Mouse (Mus musculus): ENCODE measurements around the gene Neil3. TPM values are rescaled to one million over a fixed set of nuclear protein-coding genes. Genes with fewer than 3 reads are reported as not detected.

Neil3 gene
- total and polyA plus RNA-seq, 3 experiments = 3.9 to 8.6 TPM; not detected in 1

GRCm38 (mm10) chr8:53603672-53604071, 35.2 kb downstream of the Neil3 start:
- no peak for TF ChIP-seq HCFC1 (IDR thresholded peaks at IDR 0.05; ENCODE audit: low read depth, low read length)
- Histone ChIP-seq H3K36me3 (ENCODE audit: control insufficient read depth in 1 of 2, insufficient read depth in 2 of 2, low read length in 2 of 2) (peaks cover 0 to 9% of the 10 kb centered on the region in 2 experiments; a peak in 2 of 4 replicates), H3K4me3 (ENCODE audit: control insufficient read depth in 1 of 2, insufficient read depth in 1 of 2, low read depth in 2 of 2, low read length in 2 of 2) (no peak overlapping the region), H3K27ac (ENCODE audit: control insufficient read depth, low read depth, low read length) (no peak overlapping the region), H3K27me3 (ENCODE audit: control insufficient read depth in 1 of 2, insufficient read depth in 2 of 2, low read length in 2 of 2) (no peaks in the 10 kb centered on the region), H3K4me1 (ENCODE audit: control insufficient read depth in 1 of 2, insufficient read depth in 2 of 2, low read length in 2 of 2) (peaks cover 0 to 4% of the 10 kb centered on the region in 2 experiments; a peak in 1 of 4 replicates), H3K9me3 (replicated peaks; ENCODE audit: insufficient read depth, low read length) (no peaks in the 10 kb centered on the region), H3K9ac (ENCODE audit: control insufficient read depth, low read depth, low read length, poor library complexity, severe bottlenecking) (no peak overlapping the region), H3K79me2 (ENCODE audit: control insufficient read depth, insufficient read depth, low read length, poor library complexity) (no peaks in the 10 kb centered on the region)
- no peak for DNase-seq (ENCODE audit: low read depth, low spot score)

- Histone ChIP-seq H3K4me3 (ENCODE audit: control insufficient read depth in 1 of 2, insufficient read depth in 1 of 2, low read depth in 2 of 2, low read length in 2 of 2) (no peak overlapping the region), H3K27me3 (ENCODE audit: control insufficient read depth in 1 of 2, insufficient read depth in 2 of 2, low read length in 2 of 2) (no peaks in the 10 kb centered on the region), H3K79me2 (ENCODE audit: control insufficient read depth, insufficient read depth, low read length, poor library complexity) (no peaks in the 10 kb centered on the region), H3K36me3 (ENCODE audit: control insufficient read depth in 1 of 2, insufficient read depth in 2 of 2, low read length in 2 of 2) (peaks cover 0 to 9% of the 10 kb centered on the region in 2 experiments; a peak in 2 of 4 replicates), H3K9me3 (replicated peaks; ENCODE audit: insufficient read depth, low read length) (no peaks in the 10 kb centered on the region), H3K27ac (ENCODE audit: control insufficient read depth, low read depth, low read length) (no peak overlapping the region), H3K4me1 (ENCODE audit: control insufficient read depth in 1 of 2, insufficient read depth in 2 of 2, low read length in 2 of 2) (peaks cover 0 to 4% of the 10 kb centered on the region in 2 experiments; a peak in 1 of 4 replicates), H3K9ac (ENCODE audit: control insufficient read depth, low read depth, low read length, poor library complexity, severe bottlenecking) (no peak overlapping the region)
- TF ChIP-seq MEF2A (IDR thresholded peaks at IDR 0.05; ENCODE audit: extremely low read depth, insufficient replicate concordance, low read depth, low read length, poor library complexity, severe bottlenecking) = no peak
- TF ChIP-seq GABPA (IDR thresholded peaks at IDR 0.05; ENCODE audit: low read depth, low read length) = no peak
- TF ChIP-seq MYB (IDR thresholded peaks at IDR 0.05; ENCODE audit: low read depth, low read length) = no peak
- no peak for TF ChIP-seq POLR2AphosphoS2 (IDR thresholded peaks at IDR 0.05; ENCODE audit: low read length)
- no peak for TF ChIP-seq ZC3H11A (IDR thresholded peaks at IDR 0.05; ENCODE audit: low read depth, low read length)
- no peak for DNase-seq (ENCODE audit: low read depth, low spot score)
Measured at GRCm38 (mm10) chr8:53600826-53601225, 38.0 kb downstream of the Neil3 start.

DNA sequence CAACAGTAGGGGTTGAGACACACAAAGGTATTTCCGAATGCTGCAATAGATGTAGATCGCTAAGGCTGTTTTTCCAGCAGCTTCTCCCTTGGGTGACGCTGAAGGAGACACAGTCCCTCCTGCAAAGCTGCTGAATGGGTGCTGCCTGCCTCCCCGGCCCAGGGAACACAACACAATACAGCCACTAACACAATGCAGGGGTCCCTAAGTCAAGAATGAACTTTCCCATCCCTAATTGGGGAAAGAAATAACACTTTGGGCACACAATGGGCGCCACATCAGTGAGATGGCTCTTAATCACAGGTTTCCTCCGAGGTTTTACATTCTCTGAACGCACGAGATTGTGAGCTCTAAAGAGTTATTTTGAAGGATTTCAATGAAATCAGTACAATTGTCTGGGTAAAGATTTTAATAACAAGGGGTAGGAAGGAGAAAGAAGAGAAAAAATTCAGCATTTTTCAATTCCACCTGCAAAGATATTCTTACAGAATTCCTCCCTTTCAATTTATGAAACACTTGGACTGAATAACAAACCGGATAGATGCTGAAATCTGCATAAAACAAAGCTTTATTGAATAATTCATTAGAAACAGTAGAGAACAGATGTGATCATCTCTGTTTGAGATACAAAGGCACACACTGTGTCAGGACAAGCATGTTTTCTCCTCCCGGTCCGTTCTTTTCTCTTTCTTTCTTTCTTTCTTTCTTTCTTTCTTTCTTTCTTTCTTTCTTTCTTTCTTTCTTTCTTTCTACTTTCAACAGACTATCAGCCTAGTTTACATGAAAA, 38.6 kb downstream of the Neil3 start:
- TF ChIP-seq POLR2A (IDR thresholded peaks at IDR 0.05; ENCODE audit: control insufficient read depth in 1 of 2, insufficient read depth in 1 of 2, low read depth in 1 of 2, low read length in 2 of 2, poor library complexity in 1 of 2) = no peak
- TF ChIP-seq POLR2AphosphoS2 (IDR thresholded peaks at IDR 0.05; ENCODE audit: low read length) = no peak
- no peak for TF ChIP-seq TCF12 (IDR thresholded peaks at IDR 0.05; ENCODE audit: low read depth, low read length)
- no peak for TF ChIP-seq MEF2A (IDR thresholded peaks at IDR 0.05; ENCODE audit: extremely low read depth, insufficient replicate concordance, low read depth, low read length, poor library complexity, severe bottlenecking)
- no peak for TF ChIP-seq USF2 (IDR thresholded peaks at IDR 0.05; ENCODE audit: borderline replicate concordance in 1 of 2, insufficient read depth in 1 of 2, low read depth in 1 of 2, low read length in 2 of 2)
- no peak for TF ChIP-seq ZC3H11A (IDR thresholded peaks at IDR 0.05; ENCODE audit: low read depth, low read length)
- TF ChIP-seq ZMIZ1 (IDR thresholded peaks at IDR 0.05; ENCODE audit: low read depth, low read length) = no peak
- no peak for TF ChIP-seq NRF1 (IDR thresholded peaks at IDR 0.05; ENCODE audit: insufficient read depth, low read depth, low read length, poor library complexity, severe bottlenecking)
- TF ChIP-seq GATA1 (IDR thresholded peaks at IDR 0.05; ENCODE audit: low read depth, low read length) = no peak
- TF ChIP-seq USF1 (IDR thresholded peaks at IDR 0.05; ENCODE audit: low read depth, low read length) = no peak
- Histone ChIP-seq H3K36me3 (ENCODE audit: control insufficient read depth in 1 of 2, insufficient read depth in 2 of 2, low read length in 2 of 2) (peaks cover 0 to 4% of the 10 kb centered on the region in 2 experiments; a peak in 2 of 4 replicates), H3K9me3 (replicated peaks; ENCODE audit: insufficient read depth, low read length) (no peaks in the 10 kb centered on the region)

More for the DNA sequence above, 38.6 kb downstream of the Neil3 start:
- Histone ChIP-seq H3K4me3 (ENCODE audit: control insufficient read depth in 1 of 2, insufficient read depth in 1 of 2, low read depth in 2 of 2, low read length in 2 of 2) (no peak overlapping the region), H3K27me3 (ENCODE audit: control insufficient read depth in 1 of 2, insufficient read depth in 2 of 2, low read length in 2 of 2) (no peaks in the 10 kb centered on the region), H3K4me1 (ENCODE audit: control insufficient read depth in 1 of 2, insufficient read depth in 2 of 2, low read length in 2 of 2) (peaks cover 0 to 4% of the 10 kb centered on the region in 2 experiments; a peak in 1 of 4 replicates), H3K9ac (ENCODE audit: control insufficient read depth, low read depth, low read length, poor library complexity, severe bottlenecking) (no peak overlapping the region), H3K79me2 (ENCODE audit: control insufficient read depth, insufficient read depth, low read length, poor library complexity) (no peaks in the 10 kb centered on the region), H3K27ac (ENCODE audit: control insufficient read depth, low read depth, low read length) (no peak overlapping the region)
- DNase-seq (ENCODE audit: low read depth, low spot score) = no peak

Measured in MEL (cell line).